Mouse (Mus musculus): ENCODE data around the gene Galnt17.
A peak's percentile ranks its signal among the peaks of the same experiment; 100 is the strongest.

The Galnt17 gene

GRCm38 (mm10) chr5:131117391-131118040 is 190.8 kb downstream of the Galnt17 start:
- peak; percentile 47 for DNase-seq

- DNase-seq, result no peak
Measured at GRCm38 (mm10) chr5:131113850-131114470, 194.3 kb downstream of the Galnt17 start.

- DNase-seq, result no peak
Measured at GRCm38 (mm10) chr5:131107188-131107587, 201.1 kb downstream of the Galnt17 start.

- DNase-seq, result no peak
Measured at GRCm38 (mm10) chr5:131096824-131097223, 211.5 kb downstream of the Galnt17 start.

- no peak for DNase-seq
Measured at GRCm38 (mm10) chr5:131095635-131096034, 212.7 kb downstream of the Galnt17 start.

GRCm38 (mm10) chr5:131094771-131095170 is 213.5 kb downstream of the Galnt17 start:
- DNase-seq, result no peak

GRCm38 (mm10) chr5:131094138-131094537 is 214.2 kb downstream of the Galnt17 start:
- DNase-seq, result no peak

- no peak for DNase-seq
Measured at GRCm38 (mm10) chr5:131089876-131090275, 218.4 kb downstream of the Galnt17 start.

GRCm38 (mm10) chr5:131088866-131089265 is 219.4 kb downstream of the Galnt17 start:
- DNase-seq, result no peak

- peak; percentile 91 for DNase-seq
Measured at GRCm38 (mm10) chr5:131083072-131083657, 225.1 kb downstream of the Galnt17 start.

- DNase-seq, result no peak
Measured at GRCm38 (mm10) chr5:131077682-131078081, 230.6 kb downstream of the Galnt17 start.

GRCm38 (mm10) chr5:131075795-131076194 is 232.5 kb downstream of the Galnt17 start:
- DNase-seq, result no peak

- no peak for DNase-seq
Measured at GRCm38 (mm10) chr5:131074295-131074694, 234.0 kb downstream of the Galnt17 start.

GRCm38 (mm10) chr5:131065174-131065573 is 243.1 kb downstream of the Galnt17 start:
- DNase-seq, result peak; percentile 91

GRCm38 (mm10) chr5:131048505-131048904 is 259.8 kb downstream of the Galnt17 start:
- no peak for DNase-seq

- DNase-seq, result no peak
Measured at GRCm38 (mm10) chr5:131043130-131043529, 265.2 kb downstream of the Galnt17 start.

- DNase-seq, result no peak
Measured at GRCm38 (mm10) chr5:131040441-131040840, 267.9 kb downstream of the Galnt17 start.

- no peak for DNase-seq
Measured at GRCm38 (mm10) chr5:131039611-131040313, 268.5 kb downstream of the Galnt17 start.

GRCm38 (mm10) chr5:131024506-131024905 is 283.8 kb downstream of the Galnt17 start:
- DNase-seq, result no peak

GRCm38 (mm10) chr5:131022396-131022993 is 285.8 kb downstream of the Galnt17 start:
- no peak for DNase-seq

- DNase-seq, result no peak
Measured at GRCm38 (mm10) chr5:131020936-131021335, 287.4 kb downstream of the Galnt17 start.

GRCm38 (mm10) chr5:131019346-131019965 is 288.8 kb downstream of the Galnt17 start:
- no peak for DNase-seq

GRCm38 (mm10) chr5:131016066-131016465 is 292.2 kb downstream of the Galnt17 start:
- DNase-seq, result no peak

Measured in cerebellum, adult 9-10 months (tissue).